Mouse (Mus musculus) R1 (cell line): ENCODE results near the gene Oas1a.
"Not testable (repeated sequence)": the region's sequence is repeated elsewhere in the genome, so short reads cannot be mapped to it uniquely, and the experiment has no call there.

Experiments used
- DNase-seq: peaks from one replicate; pipeline ENCODE4 v3.0.0-alpha.2; 2018; ENCODE audit warnings: low read depth, low spot score

Oas1a gene

DNA sequence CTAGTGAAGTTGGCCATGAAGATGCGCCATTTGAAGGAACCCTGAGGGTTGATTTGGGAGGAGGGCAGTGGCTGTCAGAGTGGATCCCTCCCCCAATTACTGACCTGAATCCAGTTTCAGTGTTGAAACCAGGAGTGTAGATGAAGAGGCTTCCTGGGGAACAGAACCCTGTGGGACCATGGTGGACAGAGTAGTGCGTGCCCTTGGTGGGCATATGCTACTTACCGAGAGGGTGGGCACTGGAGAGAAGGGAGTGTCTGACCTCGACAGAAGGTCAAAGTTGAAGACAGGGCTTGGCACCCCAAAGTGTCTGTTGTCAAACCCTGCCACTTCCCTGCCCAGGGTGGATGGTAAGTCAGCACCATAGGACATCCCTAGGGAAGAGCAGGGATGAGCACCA lies 13.5 kb downstream of the Oas1a start:
- not testable (repeated sequence) for DNase-seq

DNA sequence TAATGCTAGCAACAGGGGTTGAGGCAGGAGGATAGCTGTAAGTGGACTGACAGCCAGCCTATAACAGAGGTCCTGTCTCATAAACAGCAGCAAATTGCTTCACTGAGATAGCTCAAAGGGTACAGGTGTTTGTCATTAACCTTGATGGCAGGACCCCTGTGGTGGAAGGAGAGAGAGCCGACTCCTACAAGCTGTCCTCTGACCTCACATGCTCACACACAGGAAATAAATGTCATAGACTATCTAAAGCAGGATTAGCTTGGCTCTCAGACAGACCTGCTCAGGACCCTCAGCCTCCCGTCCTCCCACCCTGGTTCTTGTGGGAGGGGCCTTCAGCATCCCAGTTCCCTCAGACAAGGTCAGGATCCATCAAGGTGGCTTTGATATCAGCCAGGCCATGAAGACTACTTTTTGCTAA lies 15.1 kb downstream of the Oas1a start:
- DNase-seq = peak; percentile 61

DNA sequence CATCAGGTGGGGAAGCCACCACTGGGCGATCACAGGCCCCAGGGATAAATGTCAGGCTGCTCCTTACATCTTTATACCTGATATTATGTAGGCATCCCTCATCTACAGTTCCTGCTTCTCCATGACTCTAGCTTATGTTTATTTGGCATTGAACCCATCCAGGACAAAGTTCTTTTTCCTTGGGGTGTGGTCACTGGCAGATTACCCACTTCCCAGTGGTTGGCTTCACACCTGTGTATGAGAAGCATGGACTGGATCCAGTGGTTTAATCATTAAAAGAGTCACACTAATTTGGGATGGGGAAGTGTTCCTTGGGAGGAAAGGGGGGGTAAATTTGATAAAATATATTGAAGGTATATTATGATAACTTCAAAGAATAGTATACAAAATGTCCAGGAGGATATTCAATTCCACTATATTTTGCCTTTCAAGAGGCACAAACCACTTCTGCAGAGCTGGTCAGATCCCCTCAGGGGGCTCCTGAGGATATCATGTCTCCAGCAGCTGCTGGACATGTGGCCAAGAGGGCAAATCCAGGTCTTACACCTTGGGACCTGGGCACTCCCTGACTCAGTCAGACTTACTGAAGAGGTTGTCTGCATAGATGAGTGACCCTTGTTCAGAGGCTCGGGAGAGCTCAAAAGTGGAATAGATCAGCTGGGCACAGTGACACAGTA lies 15.6 kb downstream of the Oas1a start:
- DNase-seq = not testable (repeated sequence)

DNA sequence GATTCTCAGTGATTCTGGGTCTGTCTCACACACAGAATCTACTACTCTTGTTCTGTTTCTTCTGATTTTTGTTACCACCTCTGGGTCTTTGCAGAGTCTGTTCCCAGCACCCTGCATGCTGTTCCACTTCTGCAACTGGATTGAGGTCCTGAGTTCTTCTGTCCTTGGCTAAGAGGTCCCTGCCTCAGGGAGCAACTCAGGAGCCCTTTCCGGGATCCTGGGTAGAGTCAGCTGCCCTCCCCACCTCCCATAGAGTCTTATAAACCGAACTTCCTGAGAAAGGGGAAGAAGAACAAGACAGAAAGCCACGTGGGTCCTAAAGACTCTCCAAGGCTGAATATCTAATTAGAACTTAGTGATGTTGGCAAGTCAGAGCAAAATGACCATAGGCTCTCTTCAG lies 16.3 kb downstream of the Oas1a start:
- DNase-seq = no peak

DNA sequence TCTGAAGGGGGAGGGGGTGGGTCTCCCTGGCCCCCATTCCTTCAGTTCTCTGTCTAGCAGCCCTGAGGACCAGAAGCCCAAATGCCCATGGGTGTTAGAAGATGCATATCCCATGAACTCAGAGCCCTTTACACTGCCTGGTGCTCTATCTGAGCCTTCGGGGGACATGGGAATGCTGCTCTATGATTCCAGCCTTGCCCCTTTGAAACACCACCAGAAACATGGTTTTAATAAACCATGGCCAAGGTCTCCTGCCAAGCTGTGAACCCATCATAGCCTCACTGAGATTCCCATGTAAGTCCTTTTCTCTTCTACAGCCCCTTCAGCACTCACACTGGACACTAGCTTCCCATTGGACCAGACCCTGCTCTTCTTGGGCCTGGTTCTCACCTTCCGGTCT lies 17.3 kb downstream of the Oas1a start:
- DNase-seq = no peak

GRCm38 (mm10) chr5:120888294-120888815 lies 19.0 kb downstream of the Oas1a start:
- DNase-seq = peak; percentile 97

GRCm38 (mm10) chr5:120887831-120888230 lies 19.5 kb downstream of the Oas1a start:
- DNase-seq = peak; percentile 56

- DNase-seq = peak; percentile 76
These were observed 19.9 kb downstream of the Oas1a start, which contains the start of gene Oas1g for GRCm38 (mm10) chr5:120887413-120887812. Oas1g (minus strand) TSS chr5:120887613.

GRCm38 (mm10) chr5:120881681-120882080 lies 25.6 kb downstream of the Oas1a start:
- not testable (repeated sequence) for DNase-seq

DNA sequence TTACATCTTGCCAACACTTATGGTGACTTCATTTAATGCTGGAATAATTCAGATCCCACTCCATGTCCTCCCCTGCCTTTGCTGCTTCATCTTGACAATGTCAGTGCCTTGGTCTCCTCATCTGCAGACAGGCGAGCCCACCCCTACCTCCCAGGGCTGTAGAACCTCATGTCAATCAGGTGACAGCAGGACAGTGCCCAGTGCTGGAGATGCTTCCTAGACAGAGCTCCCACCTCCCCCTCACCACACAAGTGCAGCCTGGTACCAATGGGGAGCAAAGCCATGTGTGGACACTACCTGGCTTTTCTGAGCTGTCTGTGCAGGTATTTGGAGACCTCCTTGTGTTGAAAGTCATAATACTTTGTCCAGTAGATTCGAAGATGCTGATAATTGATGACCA lies 28.5 kb downstream of the Oas1a start:
- DNase-seq = not testable (repeated sequence)

DNA sequence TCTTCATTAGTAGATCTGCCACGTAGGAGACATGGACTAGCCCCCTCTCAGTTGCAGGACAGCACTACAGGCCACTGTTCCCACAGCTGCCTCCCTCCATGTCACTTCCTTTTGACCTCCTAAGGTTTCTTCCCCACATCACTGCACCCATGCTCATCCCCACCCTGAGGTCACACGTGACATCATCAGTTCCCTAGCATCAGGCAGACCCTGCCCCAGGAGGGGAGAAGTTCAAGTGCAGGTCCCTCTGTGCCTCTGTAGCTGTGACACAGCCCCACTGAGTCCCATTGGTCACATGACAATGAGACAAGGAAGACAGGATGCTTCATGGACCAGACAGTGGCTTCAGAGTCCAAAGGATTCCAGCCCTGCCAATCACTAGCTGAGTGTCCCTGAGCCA lies 29.9 kb downstream of the Oas1a start:
- not testable (repeated sequence) for DNase-seq

GRCm38 (mm10) chr5:120876839-120877238 lies 30.5 kb downstream of the Oas1a start:
- DNase-seq = not testable (repeated sequence)

- DNase-seq = no peak
These were observed 35.9 kb downstream of the Oas1a start for GRCm38 (mm10) chr5:120871469-120871868.

DNA sequence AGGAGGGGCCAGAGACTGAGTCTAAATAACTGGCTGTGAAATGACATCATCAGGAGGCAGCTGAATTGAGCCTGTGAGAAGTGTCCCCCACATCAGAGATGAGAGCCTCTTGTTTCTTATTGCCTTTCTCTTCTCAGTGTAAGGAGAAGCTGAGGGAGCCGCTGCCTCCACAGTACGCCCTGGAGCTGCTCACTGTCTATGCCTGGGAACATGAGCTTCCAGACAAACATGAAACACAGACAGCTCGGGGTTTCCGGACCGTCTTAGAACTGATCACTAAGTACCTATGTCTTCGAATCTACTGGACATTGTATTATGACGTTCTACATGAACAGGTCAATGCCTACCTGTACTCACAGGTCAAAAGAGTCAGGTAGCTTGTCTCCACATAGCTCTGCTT lies 36.5 kb downstream of the Oas1a start:
- no peak for DNase-seq

DNA sequence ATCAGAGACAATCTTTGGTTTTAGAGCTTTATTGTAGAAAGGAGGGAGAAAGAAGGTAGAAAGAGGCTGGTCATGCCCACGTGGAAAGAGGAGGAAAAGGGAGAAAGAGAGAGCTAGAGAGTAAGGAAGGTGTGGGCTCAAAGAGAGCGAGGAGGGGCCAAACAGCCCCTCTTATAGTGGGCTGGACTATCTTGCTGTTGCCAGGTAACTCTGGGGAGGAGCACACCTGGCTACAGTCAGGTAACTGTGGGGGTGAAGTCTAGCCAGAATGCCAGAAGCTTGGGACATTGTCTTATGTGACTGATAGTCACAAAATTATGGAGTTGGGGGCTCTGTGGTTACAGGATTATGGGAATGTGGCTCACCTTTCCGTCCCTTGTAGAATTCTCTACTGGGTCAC lies 37.2 kb downstream of the Oas1a start:
- DNase-seq = no peak

GRCm38 (mm10) chr5:120869436-120870015 lies 37.8 kb downstream of the Oas1a start:
- DNase-seq = no peak

DNA sequence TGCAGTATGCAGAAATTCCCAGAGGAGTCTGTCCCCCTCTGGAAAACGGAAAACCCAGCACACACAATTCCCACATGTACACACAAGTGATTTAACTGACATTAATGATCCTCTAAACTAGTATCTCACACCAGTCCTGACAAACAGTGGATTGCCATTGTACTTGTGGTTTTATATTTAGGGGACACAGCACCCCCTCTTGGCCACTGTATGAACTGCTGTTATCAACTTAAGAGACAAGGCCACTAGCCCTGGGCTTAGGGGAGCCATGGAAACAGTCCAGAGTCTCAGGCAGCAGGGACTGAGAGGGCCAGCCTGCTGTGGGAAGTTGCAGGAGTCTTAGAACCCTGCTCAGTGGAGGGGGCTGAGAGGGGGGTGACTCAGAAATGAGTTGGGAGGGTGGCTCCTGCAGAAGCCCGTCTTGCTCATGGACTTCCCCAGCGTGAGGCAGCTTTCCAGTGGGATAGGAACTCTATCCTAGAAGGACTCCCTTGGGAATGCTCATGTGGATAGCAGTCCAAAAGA lies 41.9 kb downstream of the Oas1a start:
- DNase-seq = peak; percentile 88

GRCm38 (mm10) chr5:120861121-120861520 lies 46.2 kb downstream of the Oas1a start, which contains the start of gene Oas1h:
Oas1h (plus strand) TSS chr5:120861421.
- peak; percentile 49 for DNase-seq

DNA sequence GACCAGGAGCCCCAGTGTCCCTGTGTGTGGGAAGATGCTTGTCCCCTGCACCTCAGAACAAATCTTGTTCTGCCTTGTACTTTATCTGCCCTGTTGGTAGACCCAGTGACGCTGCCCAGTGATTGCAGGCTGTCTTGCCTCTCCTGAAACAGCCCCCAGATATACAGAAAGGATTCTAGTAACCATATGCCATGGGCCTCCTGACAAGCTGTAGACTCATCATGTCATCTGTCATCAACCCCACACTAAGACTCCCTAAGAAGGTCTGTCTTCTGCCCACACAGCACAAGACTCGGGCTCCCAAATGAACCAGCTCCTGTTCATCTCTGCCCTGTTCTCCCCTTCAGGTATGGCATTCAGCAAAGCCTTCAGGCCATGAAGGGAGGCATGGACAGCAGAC lies 48.1 kb downstream of the Oas1a start:
- DNase-seq = no peak

DNA sequence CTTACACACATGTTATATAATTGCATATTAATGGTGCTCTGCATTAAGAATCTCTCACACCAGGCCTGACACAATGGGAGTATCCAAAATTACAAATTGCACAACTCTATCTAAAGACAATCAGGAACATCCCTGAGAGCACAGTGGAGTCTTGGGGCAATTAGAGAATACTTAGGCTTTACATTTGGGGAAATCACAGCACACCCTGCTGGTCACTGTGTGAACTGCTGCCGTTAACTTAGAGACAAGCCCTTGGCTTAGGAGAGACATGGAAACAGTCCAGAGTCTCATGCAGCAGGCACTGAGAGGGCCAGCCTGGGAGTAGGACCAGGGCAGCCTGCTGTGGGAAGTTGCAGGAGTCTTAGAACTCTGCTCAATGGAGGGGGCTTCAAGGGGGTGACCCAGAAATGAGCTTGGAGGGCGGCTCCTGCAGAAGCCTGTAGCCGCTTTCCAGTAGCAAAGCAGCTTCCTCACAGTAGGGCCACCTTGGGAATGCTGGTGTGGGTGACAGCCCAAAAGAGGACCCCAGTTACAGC lies 57.7 kb downstream of the Oas1a start:
- DNase-seq = peak; percentile 82

DNA sequence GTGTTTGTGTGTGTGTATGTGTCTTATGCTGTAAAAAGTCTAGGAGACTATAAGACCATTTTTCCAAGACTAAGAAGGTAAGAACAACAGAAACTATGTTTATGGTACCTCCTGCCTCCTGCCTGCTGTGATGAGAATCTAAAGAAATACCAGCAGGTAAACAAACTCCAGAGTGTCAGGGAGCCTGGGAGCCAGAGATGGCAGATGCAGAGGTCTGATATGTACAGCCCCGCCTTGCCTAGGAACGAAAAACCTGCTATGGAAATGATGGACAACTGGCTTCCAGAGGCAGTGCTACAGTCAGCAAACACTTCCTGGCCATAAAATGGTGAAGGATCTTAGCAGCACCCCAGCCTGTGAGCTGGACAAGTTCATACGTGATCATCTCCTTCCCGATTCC lies 60.3 kb downstream of the Oas1a start, which contains the start of gene Oas1f:
Oas1f (plus strand) TSS at position 301 of the 400 bp plus-strand sequence.
- DNase-seq = no peak
